Mouse (Mus musculus) midbrain, embryonic 12.5 days (tissue): ENCODE results near the gene Ank3. TPM values are rescaled to one million over a fixed set of nuclear protein-coding genes. Genes with fewer than 3 reads are reported as not detected.

Experiments used
- ATAC-seq: fragments of 200-750 bp; cut with Nextera tagmentation; 2 replicates; pipeline ENCODE4 v1.8.0; 2017; ENCODE audit warnings: low read depth, moderate TSS enrichment, moderate library complexity; ENCODE audit not compliant: low FRiP score
- H3K27ac ChIP-seq: fragments of 300-500 bp; sonication (generic); replicated peaks from 2 replicates; pipeline ENCODE4 v1.5.1; 2016; ENCODE audit warnings: mild to moderate bottlenecking
- H3K27me3 ChIP-seq: fragments of 300-500 bp; sonication (generic); 2 replicates; pipeline ENCODE4 v1.6.1; 2016; ENCODE audit warnings: mild to moderate bottlenecking
- H3K36me3 ChIP-seq: fragments of 300-500 bp; sonication (generic); 2 replicates; pipeline ENCODE4 v1.6.1; 2016
- H3K4me1 ChIP-seq: fragments of 300-500 bp; sonication (generic); 2 replicates; pipeline ENCODE4 v1.6.1; 2016
- H3K4me2 ChIP-seq: fragments of 300-500 bp; sonication (generic); replicated peaks from 2 replicates; pipeline ENCODE4 v1.6.1; 2016; ENCODE audit warnings: mild to moderate bottlenecking, moderate library complexity
- H3K4me3 ChIP-seq: fragments of 300-500 bp; sonication (generic); 2 replicates; pipeline ENCODE4 v1.5.1; 2016; ENCODE audit warnings: mild to moderate bottlenecking
- H3K9ac ChIP-seq: fragments of 300-500 bp; sonication (generic); replicated peaks from 2 replicates; pipeline ENCODE4 v1.6.1; 2016; ENCODE audit warnings: mild to moderate bottlenecking, moderate library complexity
- H3K9me3 ChIP-seq: fragments of 300-500 bp; sonication (generic); 2 replicates; pipeline ENCODE4 v1.6.1; 2016; ENCODE audit warnings: mild to moderate bottlenecking
- WGBS: fragments of 180-500 bp; shearing (Covaris S2); methylation state at CpG from one replicate; pipeline ENCODE4 v1.1.7; 2016; 5-methylcytosine and 5-hydroxymethylcytosine counted together
- polyA plus RNA-seq: library from polyadenylated mRNA; unstranded; fragments of >200 nt; fragmentation: Nextera tagmentation; extraction: Ambion mirVana; gene quantifications from 2 replicates; pipeline ENCODE4 v1.2.1, GENCODE M21; 2016

Ank3 gene
- polyA plus RNA-seq, 1 experiment from 2014 or later, result 86.9 TPM

GRCm38 (mm10) chr10:69611839-69612340, 213.3 kb downstream of the Ank3 start:
- Histone ChIP-seq H3K4me1 (no peaks in the 10 kb centered on the region), H3K9ac (no peak overlapping the region), H3K4me2 (no peak overlapping the region), H3K9me3 (no peaks in the 10 kb centered on the region), H3K36me3 (no peaks in the 10 kb centered on the region), H3K27me3 (no peaks in the 10 kb centered on the region), H3K4me3 (no peak overlapping the region), H3K27ac (no peak overlapping the region)
- no peak for ATAC-seq
- WGBS, result 84% methylated on average over 5 of the region's 5 CpGs

DNA sequence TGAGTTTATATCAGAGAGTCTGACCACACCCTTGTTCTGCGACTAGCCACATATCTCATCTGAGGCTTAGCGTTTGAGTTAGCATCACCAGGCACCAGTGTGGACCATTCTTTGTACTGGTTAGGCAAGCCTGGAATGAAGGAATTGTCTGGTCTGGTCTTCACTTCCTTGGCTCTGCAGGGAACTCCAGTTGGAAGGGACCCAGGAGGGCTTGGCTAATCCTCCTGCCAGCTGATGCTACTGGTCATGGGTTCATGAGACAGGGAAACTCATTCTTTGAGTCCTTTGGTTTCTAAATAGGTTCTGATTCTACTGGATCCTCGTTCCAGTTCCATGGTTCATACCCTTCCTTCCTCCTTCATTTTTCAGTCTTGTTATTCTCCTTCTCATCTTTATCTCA, 218.4 kb downstream of the Ank3 start:
- WGBS, result 88% methylated on average over 3 of the region's 3 CpGs
- Histone ChIP-seq H3K9ac (no peak overlapping the region), H3K9me3 (no peaks in the 10 kb centered on the region), H3K27me3 (no peaks in the 10 kb centered on the region), H3K36me3 (no peaks in the 10 kb centered on the region), H3K4me1 (no peaks in the 10 kb centered on the region), H3K4me3 (no peak overlapping the region), H3K4me2 (no peak overlapping the region), H3K27ac (no peak overlapping the region)
- ATAC-seq, result no peak

DNA sequence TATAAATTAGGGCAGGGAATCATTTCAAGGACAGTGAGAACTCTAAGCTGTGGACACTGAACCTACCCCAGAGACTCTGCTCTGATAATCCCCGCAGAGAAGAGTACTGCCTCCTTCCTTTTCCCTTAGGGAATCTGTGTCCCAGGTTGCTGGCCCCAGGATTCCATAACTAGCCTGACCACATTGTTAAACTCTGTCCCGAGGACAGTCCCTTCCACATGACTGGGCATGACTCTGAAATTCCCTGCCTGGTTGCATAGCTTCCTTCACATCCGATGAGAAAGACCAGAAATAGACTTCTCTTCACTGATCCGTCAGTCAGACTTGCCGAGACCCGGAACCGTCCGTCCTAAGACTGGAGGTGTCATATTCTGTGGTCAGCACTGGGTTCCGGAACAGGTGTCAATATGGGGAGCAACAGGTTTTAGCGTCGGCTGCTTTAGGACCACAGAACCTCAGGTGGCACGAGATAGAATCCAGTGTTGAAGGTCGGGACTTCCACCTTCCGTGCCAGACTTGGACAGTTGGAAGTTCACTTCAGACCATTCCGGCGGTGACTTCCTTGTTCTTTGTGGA, 219.1 kb downstream of the Ank3 start:
- no peak for ATAC-seq
- H3K9me3 ChIP-seq, result no peaks in the 10 kb centered on the region
- H3K4me2 ChIP-seq, result no peak overlapping the region
- H3K36me3 ChIP-seq, result no peaks in the 10 kb centered on the region
- H3K4me1 ChIP-seq, result no peaks in the 10 kb centered on the region
- no peak overlapping the region for H3K9ac ChIP-seq
- H3K27me3 ChIP-seq, result no peaks in the 10 kb centered on the region
- H3K27ac ChIP-seq, result no peak overlapping the region
- WGBS, result 92% methylated on average over 16 of the region's 16 CpGs
- H3K4me3 ChIP-seq, result no peak overlapping the region

GRCm38 (mm10) chr10:69620692-69621382, 222.3 kb downstream of the Ank3 start:
- H3K27ac ChIP-seq, result no peak overlapping the region

GRCm38 (mm10) chr10:69627767-69628166, 229.2 kb downstream of the Ank3 start:
- Histone ChIP-seq H3K4me1 (0 out of 2 replicates have a peak, but pooled peaks cover 3% of the 10 kb centered on the region), H3K9me3 (no peaks in the 10 kb centered on the region), H3K4me2 (no peak overlapping the region), H3K27ac (no peak overlapping the region), H3K9ac (no peak overlapping the region), H3K36me3 (no peaks in the 10 kb centered on the region), H3K4me3 (no peak overlapping the region), H3K27me3 (no peaks in the 10 kb centered on the region)
- WGBS, result 90% methylated on average over 3 of the region's 3 CpGs
- no peak for ATAC-seq

More at GRCm38 (mm10) chr10:69620692-69621382, 222.3 kb downstream of the Ank3 start:
- Histone ChIP-seq H3K9me3 (no peaks in the 10 kb centered on the region), H3K4me1 (no peaks in the 10 kb centered on the region), H3K9ac (no peak overlapping the region), H3K36me3 (no peaks in the 10 kb centered on the region), H3K27me3 (no peaks in the 10 kb centered on the region), H3K4me3 (no peak overlapping the region), H3K4me2 (no peak overlapping the region)
- ATAC-seq, result no peak
- WGBS, result 78% methylated on average over 7 of the region's 7 CpGs

DNA sequence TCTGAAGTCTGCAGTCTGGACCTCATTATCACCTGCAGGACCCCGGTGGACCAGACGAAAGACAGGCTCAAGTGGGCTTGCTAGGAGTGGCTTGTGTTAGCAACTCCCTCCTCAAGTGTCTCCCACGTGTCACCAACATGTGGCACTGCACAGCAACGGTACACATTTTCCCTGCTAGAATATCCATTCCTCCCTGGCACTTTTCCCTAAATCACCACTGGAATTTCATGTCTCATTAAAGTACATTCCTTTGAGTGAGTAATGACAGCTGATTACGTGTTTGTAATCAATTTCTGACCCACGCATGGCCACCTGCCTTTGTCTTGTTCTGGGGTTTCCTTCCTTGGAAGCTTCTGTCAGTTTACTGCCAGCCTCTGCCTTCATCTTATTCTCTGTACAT, 230.2 kb downstream of the Ank3 start:
- Histone ChIP-seq H3K36me3 (no peaks in the 10 kb centered on the region), H3K27ac (no peak overlapping the region), H3K9ac (no peak overlapping the region), H3K4me2 (no peak overlapping the region), H3K4me1 (0 out of 2 replicates have a peak, but pooled peaks cover 3% of the 10 kb centered on the region), H3K9me3 (no peaks in the 10 kb centered on the region), H3K27me3 (no peaks in the 10 kb centered on the region), H3K4me3 (no peak overlapping the region)
- no peak for ATAC-seq
- WGBS, result 76% methylated on average over 6 of the region's 6 CpGs

DNA sequence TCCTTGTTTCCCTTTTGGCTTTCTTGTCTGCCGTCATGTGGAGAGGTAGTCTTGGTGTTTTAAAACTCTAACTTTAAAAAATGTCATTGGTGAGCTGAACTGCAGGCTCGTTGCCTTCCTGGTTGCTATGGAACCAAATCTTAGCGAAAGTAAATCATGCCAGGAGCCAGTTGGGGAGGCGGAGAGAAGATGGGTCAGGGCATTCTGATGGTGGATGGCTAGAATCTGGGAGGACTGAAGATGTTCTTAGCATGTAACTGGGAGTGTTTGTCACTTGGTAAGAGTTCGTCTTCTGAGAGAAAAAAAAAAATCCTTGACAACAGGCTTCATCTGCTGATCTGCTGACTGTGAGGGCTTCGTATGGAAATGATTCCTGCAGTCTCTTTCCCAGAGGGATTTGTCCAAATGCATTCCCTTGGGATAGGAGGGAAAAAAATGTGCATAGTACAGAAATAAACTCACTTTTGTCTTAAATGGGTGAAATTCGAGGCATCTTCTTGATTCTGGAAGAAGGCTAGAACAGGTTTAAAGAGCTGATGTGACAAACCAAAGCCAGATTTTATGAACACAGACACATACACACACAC, 232.3 kb downstream of the Ank3 start:
- Histone ChIP-seq H3K9me3 (no peaks in the 10 kb centered on the region), H3K27me3 (no peaks in the 10 kb centered on the region), H3K4me2 (no peak overlapping the region), H3K4me3 (no peak overlapping the region), H3K27ac (no peak overlapping the region), H3K4me1 (peaks cover 23% of the 10 kb centered on the region), H3K9ac (no peak overlapping the region), H3K36me3 (no peaks in the 10 kb centered on the region)
- 47% methylated on average over 7 of the region's 7 CpGs for WGBS
- ATAC-seq, result no peak

- ATAC-seq, result no peak
- H3K4me1 ChIP-seq, result peaks cover 38% of the 10 kb centered on the region
- 84% methylated on average over 8 of the region's 8 CpGs for WGBS
These were observed 234.3 kb downstream of the Ank3 start for GRCm38 (mm10) chr10:69632885-69633284.

DNA sequence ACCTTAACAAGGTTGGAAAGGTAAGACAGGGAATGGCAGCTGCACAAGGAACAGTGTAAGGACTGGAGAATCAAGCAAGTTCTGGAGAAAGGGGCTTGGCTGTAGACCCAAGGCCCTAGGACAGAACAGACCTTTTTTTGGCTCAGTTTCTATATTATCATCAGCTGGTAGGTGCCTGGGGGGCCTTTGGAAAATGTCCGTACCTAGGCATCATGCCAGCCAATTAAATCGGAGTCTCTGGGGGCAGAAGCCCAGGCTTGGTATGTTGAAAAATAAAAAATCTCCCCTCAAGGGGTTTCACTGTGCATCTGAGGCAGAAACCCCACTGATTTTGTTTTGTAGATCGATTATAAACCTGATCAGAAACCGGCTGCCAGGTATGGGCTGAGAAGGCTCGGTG, 236.3 kb downstream of the Ank3 start:
- no peak overlapping the region for H3K27ac ChIP-seq
- ATAC-seq, result no peak
- H3K9me3 ChIP-seq, result no peaks in the 10 kb centered on the region
- no peak overlapping the region for H3K4me3 ChIP-seq
- no peak overlapping the region for H3K4me2 ChIP-seq
- no peaks in the 10 kb centered on the region for H3K36me3 ChIP-seq
- H3K4me1 ChIP-seq, result peaks cover 44% of the 10 kb centered on the region
- no peak overlapping the region for H3K9ac ChIP-seq
- WGBS, result 80% methylated on average over 5 of the region's 5 CpGs
- no peaks in the 10 kb centered on the region for H3K27me3 ChIP-seq

More at GRCm38 (mm10) chr10:69632885-69633284, 234.3 kb downstream of the Ank3 start:
- H3K4me3 ChIP-seq, result no peak overlapping the region
- no peak overlapping the region for H3K4me2 ChIP-seq
- H3K27me3 ChIP-seq, result no peaks in the 10 kb centered on the region
- no peaks in the 10 kb centered on the region for H3K9me3 ChIP-seq
- H3K9ac ChIP-seq, result no peak overlapping the region
- H3K36me3 ChIP-seq, result no peaks in the 10 kb centered on the region
- H3K27ac ChIP-seq, result no peak overlapping the region

- Histone ChIP-seq H3K9me3 (no peaks in the 10 kb centered on the region), H3K36me3 (no peaks in the 10 kb centered on the region), H3K9ac (no peak overlapping the region), H3K27me3 (no peaks in the 10 kb centered on the region), H3K4me3 (no peak overlapping the region), H3K4me2 (no peak overlapping the region), H3K27ac (no peak overlapping the region), H3K4me1 (peaks cover 41% of the 10 kb centered on the region)
- ATAC-seq, result no peak
- WGBS, result 67% methylated on average over 11 of the region's 11 CpGs
These were observed 237.5 kb downstream of the Ank3 start for GRCm38 (mm10) chr10:69635910-69636656.

DNA sequence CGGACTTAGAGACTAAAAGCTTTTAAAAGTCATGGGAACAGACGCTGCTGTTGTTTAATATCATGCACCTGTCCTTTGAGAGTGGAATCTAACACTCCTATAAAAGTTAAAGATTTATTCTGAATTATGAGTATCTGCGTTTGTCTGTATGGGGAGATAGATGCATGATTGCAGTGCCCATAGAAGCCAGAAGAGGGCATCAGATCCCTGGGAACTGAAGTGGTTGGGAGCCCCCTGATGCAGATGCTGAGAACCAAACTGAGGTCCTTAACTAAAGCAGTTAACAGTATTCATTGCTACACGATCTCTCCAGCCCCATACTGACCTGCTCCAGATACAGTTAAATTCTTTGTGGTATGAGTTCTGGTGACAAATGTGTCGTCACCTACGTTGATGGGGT, 240.6 kb downstream of the Ank3 start:
- WGBS, result 92% methylated on average over 6 of the region's 6 CpGs
- Histone ChIP-seq H3K36me3 (no peaks in the 10 kb centered on the region), H3K9me3 (no peaks in the 10 kb centered on the region), H3K4me3 (no peak overlapping the region), H3K4me2 (no peak overlapping the region), H3K4me1 (peaks cover 38% of the 10 kb centered on the region), H3K27me3 (no peaks in the 10 kb centered on the region), H3K27ac (no peak overlapping the region), H3K9ac (no peak overlapping the region)
- no peak for ATAC-seq

- peaks cover 23% of the 10 kb centered on the region for H3K4me1 ChIP-seq
- H3K9ac ChIP-seq, result no peak overlapping the region
- H3K4me3 ChIP-seq, result no peak overlapping the region
- no peaks in the 10 kb centered on the region for H3K27me3 ChIP-seq
- ATAC-seq, result no peak
- no peak overlapping the region for H3K4me2 ChIP-seq
- H3K27ac ChIP-seq, result no peak overlapping the region
- WGBS, result 77% methylated on average over 4 of the region's 4 CpGs
- no peaks in the 10 kb centered on the region for H3K9me3 ChIP-seq
- H3K36me3 ChIP-seq, result no peaks in the 10 kb centered on the region
These were observed 242.0 kb downstream of the Ank3 start for GRCm38 (mm10) chr10:69640617-69641016.
